Mouse (Mus musculus) 416B (cell line): ENCODE results near the gene Cma2.
"Not testable (repeated sequence)": the region's sequence is repeated elsewhere in the genome, so short reads cannot be mapped to it uniquely, and the experiment has no call there.

Source experiments
- DNase-seq: peaks from one replicate; pipeline ENCODE4 v3.0.0; 2011; ENCODE audit warnings: low read depth

Gene Cma2

DNA sequence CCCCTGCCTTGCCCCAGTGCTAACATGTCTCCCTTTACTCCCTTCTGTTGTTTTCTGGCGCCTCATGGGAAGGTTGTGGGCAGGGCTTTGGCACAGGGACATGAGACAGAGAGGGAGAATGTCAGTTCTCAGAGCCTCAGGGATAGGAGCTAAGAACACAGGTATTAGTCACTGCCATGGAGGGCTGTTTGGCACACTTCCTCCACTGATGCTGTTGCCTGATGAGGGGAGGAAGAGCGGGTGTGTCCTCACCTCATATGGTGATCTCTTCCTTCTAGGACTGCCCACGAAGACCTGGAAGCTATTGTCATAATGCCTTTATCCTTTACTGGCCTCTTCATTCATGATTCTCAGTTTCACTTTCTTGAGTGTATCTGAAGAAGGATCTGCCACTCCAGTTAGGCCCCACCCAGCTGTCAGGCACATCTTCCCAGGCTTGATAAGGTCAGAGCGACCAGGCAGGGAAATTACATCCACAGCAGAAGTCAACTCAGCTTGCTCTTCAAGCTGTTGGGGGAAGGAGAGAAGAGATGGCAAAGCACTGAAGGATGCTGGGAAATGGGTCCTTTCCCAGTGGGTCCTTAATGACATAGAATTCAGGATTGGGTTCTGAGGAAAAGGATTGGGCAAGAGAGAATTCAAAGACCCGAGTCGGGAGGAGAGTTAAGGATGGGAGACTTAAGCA is at the start of gene Cma2:
Gene Cma2, plus strand, starts transcription at position 635 of the 685 bp plus-strand sequence.
- DNase-seq, result peak; percentile 56

DNA sequence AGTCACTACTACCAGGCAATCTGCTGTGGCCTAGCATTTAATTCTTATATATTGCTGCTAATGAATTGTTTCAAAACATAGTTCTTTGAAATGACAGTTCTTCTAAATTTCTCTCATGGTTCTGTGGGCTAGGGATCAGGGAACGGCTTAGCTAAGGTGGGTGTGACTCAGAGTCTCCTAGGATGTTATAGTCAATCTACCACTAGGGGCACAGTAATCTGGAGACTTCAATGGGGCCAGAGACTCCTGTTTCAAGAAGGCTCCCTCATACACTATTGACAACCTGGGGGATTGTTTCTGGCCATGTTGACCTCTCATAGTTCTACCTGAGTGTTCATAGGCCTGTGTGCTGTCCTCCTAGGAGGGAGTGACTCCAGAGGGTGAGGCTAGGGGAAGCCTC is 45.3 kb upstream of the Cma2 start:
- DNase-seq, result peak; percentile 64

DNA sequence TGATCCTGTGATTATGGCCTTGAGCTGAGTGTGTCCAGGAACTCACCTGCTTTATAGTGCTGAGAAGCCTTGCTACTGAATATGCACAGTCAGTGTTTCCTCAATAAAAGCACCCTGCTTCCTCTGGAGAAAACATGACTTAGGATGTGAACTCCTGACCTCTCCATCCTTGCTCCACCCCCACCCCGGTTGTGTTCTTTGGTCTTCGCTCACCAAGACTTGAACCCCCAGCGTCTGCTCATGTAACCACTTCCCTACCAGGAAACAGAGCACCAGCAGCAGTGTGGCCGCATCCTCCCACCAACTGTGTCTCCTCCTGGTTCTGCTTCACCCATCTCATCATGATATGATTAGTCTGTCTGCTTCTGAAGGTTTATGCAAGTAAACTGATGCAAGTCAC is 37.4 kb upstream of the Cma2 start:
- DNase-seq, result peak; percentile 96

DNA sequence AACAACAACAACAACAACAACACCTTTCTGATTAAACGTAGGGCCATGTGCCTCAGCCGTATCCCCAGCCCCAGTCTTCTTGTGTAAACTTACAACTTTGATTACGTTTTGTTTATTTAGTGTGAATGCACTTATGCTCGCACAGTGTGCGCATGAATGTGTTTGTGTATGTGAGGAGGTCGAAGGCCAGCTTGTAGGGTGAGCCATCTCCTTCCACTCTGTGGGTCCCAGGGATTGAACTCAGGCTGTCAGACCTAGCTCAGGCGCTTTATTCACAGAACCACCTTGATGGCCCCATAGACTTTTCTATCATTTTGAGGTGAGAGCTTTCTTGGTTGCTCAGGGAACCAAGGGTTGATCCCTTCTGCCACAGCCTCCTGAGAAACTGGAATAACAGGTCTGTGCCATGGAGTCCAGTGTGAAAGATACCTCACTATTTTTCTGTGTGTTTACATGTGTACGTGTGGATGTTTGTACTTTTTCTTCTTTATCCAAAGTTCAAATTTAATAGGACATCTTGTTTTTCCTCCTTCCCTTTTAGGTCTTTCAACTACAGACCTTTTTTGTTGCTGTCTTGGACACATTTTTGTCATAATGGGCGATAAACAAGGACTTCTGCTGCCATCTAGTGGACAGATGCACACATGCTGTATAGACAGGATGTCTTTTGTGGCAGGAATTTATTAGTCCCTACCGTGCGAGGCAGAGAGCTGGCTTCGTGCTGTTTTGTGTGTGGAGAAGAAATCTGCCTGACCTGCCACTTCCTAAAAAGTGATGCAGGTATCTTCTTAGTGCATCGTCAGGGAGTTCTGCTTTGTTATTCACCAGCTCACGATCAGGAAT is 32.3 kb upstream of the Cma2 start:
- DNase-seq, result peak; percentile 96

DNA sequence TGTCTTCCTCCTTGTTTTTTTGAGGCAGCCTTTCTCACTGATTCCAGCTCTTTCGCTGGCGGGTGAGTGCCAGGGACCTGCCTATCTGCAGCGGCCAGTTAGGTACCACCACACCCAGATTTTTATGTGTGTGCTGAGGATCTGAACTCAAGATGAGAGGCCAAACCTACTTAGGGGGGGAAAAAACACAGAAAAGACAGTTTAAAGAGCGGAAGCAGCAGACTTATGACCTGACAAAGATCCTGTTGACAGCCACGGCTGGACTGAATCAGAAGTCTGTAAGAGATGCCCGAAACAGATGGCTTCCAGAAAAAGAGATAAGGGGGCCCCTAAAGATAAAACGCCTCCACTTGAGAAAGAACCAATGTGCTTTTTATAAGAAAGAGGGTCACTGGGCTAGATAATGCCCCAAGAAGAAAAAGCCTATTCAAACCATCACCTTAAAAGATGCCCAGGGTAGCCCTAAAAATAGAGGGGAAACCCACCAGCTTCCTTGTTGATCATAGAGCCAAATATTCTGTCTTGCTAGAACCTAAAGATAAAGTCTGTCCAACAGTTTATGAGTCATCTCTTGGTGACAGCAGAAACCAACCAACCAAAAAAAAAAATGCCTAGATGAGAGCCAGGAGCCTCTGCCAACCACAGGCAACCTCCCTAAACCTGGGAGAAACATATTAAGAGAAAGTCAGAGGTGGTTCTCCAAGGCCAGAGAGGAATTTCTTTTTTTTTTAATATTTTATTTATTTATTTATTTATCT is 28.1 kb upstream of the Cma2 start:
- peak; percentile 98 for DNase-seq

DNA sequence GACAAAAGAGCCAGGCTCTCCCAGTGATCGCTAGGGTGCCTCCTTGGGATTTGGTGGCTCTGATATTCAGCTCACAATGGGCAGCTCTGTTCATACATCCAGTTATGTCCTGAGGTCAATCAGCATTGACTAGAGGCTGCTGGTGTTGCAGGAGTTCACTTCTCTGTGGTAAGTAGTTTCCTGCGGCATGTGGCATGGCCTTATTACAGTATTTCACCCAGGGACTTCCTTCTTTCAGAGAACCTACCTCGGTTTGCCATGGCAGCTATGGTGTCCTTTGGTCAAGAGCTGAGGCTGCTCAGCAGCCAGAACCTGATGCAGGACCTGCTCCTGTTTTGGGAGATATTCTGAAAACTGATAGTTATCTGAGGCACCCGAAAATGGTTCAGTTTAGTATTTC is 23.9 kb upstream of the Cma2 start:
- peak; percentile 80 for DNase-seq

DNA sequence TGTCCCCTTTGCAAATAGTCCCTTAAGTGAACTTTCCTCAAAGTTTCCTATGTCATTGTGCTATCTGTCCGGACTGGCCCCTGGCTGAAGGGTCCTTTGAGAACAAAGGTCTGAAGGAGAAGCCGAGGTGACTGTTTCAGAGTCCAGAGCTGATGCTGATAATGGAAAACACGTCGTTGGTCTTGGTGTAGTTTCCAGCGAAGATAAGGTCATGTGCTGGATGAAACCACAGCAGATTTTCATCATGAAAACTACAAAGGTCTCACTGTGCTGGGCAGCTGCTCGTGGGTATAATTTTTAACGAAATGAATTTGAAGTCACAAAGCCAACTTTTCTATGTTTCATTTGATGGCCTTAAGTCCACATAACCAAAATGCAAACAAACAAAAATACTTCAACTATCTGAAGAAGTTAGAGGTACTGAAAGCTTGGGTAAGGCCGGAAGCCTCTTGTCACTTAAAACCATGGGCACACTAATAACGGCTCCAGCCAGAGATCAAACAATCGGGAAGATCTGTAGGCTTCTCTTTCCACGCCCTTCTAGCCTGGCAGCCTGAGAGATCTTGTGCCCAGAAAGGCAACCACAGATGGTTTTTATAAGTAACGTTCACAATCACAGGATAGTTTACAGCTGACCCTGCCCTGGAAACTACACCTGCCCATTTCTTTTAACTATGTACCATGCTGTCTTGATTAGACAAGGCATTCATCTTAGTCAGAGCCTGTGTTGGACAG is 21.4 kb upstream of the Cma2 start:
- no peak for DNase-seq

DNA sequence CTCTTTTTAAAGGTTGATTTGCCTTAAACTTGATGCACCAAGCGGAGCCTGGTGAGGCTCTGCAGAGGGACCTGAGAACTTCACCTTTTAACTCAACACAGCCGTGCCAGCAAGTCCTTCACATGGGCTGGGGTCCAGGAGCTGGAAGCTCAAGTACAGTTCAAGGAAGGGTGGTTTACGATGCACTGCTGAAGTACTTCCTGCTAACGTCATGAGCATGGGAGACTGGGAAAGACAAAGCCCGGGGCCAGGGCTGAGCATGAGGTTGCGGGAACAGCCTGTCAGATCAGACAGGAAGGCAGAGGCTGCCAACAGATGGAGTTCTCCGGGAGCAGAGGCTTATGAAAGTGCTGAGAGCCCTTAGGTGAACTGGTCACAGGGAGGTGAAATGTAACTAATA is 17.2 kb upstream of the Cma2 start:
- peak; percentile 37 for DNase-seq

DNA sequence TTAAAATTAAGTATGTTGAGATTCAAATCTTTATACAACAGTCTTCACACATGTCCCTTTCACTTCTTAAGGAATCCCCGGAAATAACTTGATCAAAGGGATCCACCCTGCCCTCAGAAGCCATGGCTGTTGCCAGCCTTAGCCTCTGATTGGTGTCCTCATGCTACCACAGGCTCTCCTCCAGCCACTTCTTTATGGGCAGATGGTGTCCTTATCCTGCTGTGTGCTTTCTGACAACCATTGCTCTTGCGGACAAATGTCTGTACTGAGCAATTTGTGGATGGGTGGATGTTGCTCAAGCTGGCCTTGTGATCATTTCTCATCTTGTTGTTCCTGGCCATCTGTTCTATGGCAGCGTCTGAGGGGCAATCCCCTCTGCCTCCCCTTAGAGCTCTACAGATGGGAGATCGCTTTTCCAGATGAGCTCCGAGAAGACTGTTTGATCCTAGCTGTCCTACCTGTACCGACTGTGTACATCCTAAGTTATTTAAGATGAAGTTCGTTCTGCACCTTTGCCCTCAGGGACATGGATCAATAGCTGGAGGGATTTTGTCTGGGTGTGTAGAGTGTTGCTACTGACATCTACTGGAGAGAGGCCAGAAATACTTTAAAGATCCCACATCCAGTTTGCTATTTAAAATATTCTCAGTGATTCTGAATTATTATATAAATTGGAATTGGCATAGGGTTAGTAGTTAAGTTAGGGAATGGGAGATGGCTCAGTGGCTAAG is 10.5 kb upstream of the Cma2 start:
- peak; percentile 75 for DNase-seq

DNA sequence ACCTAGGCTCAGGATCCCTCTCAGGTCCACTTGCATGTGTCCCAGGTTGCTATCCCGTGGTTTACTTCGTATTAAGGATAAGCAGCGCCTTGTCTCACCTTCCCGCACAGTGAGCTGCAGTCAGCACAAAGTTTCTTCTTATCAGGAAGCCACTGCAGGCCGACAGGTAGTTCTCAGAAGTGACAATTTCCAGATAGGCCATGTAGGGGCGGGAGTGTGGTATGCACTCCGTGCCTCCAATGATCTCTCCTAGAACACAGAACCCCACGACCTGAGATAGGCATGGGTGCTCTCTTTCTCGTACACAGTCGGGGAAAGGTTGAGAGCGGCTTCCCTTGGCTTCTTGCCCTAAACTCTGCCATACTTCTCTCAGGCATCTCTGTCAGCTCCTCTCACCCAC is 7.2 kb upstream of the Cma2 start:
- DNase-seq, result no peak

DNA sequence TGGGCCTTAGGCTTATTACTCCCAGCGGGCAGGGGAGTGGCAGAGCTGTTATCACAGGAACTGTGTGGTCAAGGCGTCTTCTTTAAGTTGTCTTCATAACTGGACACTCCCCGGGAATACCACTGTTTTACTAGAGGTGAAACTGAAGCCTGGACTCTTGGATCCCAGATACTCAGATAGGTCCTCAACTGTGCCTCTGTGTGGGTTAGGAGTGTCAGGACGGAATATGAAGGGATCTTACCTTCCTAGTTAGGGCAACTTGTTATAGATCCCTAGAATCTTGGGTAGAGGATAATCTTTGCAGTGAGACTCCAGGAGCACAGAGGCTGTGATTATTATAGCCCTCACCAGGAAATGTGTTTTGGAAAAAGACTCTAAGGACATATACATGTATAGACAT is 6.2 kb upstream of the Cma2 start, which contains the start of gene Cma1:
Gene Cma1, minus strand, starts transcription at position 101 of the 400 bp plus-strand sequence.
- DNase-seq, result no peak

DNA sequence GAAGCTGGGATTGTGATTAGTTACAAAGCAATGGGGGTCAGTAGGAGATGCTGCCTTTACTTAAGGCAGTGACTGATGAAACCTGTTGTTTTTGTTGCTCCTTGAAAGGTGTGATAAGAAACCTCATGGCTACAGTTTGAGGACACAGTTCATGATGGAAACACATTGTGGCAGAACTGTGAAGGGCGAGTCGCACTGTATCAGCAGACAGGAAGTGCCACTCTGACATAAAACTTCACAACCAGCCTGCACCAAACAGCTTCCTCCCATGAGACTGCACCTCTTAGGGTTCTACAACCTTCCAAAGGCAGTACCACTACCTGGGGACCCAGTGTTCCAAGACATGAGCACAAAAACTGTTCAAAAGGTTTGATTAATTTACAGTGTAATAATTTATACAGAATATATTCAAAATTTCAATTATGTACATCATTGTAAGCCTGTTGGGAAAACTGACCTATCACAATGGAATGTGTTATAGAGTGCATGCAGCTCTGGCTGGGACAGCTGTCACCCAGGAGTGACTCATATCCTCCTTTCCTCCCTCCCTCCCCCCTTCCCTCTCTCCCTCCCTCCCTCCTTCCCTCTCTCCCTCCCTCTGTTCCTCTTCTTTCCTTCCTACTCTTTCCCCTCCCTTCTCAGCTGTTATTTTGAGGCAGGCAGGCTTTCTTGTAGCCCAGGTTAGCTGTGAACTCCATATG is 4.4 kb upstream of the Cma2 start:
- peak; percentile 79 for DNase-seq

DNA sequence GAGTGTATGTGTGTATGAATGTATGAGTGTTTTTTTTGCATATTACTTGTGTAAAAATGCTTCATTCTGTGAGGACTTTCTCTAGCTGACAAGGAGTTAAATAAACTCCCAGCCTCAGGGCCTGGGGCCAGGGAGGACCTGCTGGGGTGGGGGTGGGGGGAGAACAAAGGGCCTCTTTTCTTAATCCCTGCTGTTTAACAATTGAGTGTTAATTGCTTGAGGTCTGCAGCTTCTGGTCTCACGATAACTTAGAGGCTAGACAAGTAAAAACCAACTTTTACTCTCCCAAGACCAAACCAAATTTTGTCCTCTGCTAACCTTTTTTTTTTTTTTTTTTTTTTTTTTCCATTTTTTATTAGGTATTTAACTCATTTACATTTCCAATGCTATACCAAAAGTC is 12.5 kb downstream of the Cma2 start:
- peak; percentile 4 for DNase-seq

DNA sequence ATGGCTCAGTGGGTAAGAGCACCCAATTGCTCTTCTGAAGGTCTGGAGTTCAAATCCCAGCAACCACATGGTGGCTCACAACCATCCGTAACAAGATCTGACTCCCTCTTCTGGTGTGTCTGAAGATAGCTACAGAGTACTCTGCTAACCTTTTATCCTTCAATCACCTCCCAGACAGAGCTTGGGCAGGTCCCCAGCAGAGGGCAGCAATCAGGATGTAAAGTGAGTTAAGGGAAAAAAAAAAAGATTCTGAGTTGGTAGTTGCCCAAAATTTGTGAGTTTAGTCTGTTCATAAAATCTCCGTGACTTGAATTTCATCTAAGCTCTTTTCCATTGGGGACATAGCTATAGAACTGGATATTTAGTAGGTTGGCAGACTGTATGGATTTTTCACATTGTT is 13.1 kb downstream of the Cma2 start:
- DNase-seq, result peak; percentile 82

DNA sequence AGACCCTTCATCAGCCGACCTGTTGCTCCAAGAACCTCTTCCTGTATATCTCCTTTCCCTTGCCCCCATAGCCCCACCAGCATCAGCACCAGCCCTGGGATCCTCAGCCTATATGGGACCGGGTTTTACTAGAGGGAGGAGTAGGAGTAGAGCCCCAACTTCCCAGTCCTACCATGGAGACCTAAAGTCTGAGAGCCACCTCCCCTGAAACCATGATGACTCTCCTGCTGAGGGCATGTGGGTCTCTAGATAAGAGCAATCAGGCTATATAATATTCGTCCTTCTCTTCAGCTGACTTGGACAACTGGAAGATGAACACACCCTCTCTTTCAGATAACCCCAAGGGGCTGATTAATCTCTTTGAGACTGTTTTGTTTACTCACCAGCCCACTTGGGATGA is 36.7 kb downstream of the Cma2 start:
- DNase-seq, result not testable (repeated sequence)

DNA sequence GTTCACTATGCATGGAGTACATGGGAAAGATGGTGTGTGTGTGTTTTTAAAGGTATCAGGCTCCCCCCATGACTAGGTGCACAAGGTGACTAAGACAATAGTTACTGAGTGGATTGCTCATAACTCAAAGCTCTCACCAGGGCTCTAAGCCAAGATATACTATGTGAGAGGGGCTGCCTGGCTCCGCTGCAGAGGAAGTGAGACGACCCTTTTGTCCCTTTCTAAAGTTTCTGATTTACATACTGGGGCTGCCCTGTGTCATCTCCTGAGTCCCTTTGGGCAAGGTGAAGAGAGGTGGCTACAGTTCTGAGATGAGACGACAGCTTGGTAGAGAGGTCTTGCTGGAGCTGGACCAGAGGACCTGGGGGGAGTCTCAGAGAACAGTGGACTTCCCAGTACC is 62.4 kb downstream of the Cma2 start:
- DNase-seq, result no peak

DNA sequence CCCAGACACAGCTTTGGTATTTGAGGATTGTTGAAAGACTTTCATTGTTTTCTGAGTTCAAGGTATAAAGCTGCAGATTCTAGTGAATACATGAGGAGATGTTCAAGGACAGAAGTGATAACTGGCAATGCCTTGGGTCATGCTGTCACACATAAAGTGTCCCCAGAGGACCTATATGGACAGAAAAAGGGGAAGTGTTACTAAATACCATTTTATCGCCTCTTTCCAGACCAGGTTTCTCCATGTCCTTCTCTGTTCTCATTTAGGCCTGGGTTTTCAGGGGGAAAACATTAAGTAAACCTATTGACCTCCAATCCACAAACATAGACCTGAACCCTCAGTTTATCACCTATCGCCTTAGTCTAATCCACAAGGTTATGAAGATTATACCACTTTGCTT is 63.1 kb downstream of the Cma2 start:
- peak; percentile 22 for DNase-seq

DNA sequence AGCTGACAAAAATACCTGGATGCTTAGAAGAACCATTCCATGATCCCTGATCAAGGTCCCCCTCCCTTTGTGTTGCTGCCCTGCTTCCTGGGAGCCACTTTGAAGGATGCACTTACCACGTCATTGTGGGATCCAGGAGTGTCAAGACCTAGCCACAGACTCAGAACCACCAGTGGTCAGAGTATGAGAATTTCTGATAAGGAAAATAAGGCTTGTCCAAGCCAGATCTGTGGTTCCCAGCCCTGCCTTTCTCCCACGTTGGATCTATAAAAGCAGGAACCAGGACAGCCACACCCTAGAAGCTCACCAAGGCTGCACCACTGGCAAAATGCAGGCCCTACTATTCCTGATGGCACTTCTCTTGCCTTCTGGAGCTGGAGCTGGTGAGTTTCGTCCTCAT is 66.9 kb downstream of the Cma2 start, which contains the start of gene Mcpt1:
Gene Mcpt1, plus strand, starts transcription at position 301 of the 400 bp plus-strand sequence.
- DNase-seq, result not testable (repeated sequence)

DNA sequence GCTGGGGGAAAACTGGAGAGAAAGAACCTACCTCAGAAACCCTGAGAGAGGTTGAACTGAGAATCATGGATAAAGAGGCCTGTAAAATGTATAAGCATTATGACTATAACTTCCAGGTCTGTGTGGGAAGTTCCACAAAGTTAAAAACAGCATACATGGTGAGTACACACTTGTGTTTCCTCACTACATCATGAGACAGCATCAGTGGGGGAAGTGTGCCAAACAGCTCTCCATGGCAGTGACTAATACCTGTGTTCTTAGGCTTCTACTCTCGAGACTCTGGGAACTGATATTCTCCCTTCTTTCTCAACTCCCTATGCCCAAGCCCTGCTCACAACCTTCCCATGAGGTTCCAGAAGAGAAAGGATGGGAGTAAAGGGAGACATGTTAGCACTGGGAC is 68.7 kb downstream of the Cma2 start:
- DNase-seq, result peak; percentile 18

DNA sequence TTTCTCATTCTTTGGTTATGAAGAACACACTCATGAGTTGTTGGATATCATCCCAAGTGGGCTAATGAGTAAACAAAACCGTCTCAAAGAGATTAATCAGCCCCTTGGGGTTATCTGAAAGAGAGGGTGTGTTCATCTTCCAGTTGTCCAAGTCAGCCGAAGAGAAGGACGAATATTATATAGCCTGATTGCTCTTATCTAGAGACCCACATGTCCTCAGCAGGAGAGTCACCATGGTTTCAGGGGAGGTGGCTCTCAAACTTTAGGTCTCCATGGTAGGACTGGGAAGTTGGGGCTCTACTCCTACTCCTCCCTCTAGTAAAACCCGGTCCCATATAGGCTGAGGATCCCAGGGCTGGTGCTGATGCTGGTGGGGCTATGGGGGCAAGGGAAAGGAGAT is 70.5 kb downstream of the Cma2 start:
- not testable (repeated sequence) for DNase-seq
